Comparison of ENCODE assay signal across 8 mouse cellular contexts in genomic region chr6:117841511-117841955, GRCm38 (mm10). TPM values are rescaled to one million over a fixed set of nuclear protein-coding genes. Genes with fewer than 3 reads are reported as not detected.
DNase-seq lines count a peak whose midpoint lies in the region; ATAC-seq and TF ChIP-seq lines count a peak whose summit lies in the region.

No protein-coding gene starts in this region.

- no peak for TF ChIP-seq CTCF in G1E (IDR thresholded peaks at IDR 0.05; ENCODE audit: low read depth, low read length)

- ATAC-seq in heart, embryonic 12.5 days (ENCODE audit: insufficient number of reproducible peaks, low FRiP score): 0 out of 2 replicates have a peak, but pooled peaks have one; percentile 3
- no peak for ATAC-seq in G1E (ENCODE audit: extremely low read depth, insufficient number of reproducible peaks, low FRiP score, poor library complexity, severe bottlenecking)
- ATAC-seq in forebrain, embryonic 16.5 days: peak; percentile 9

- H3K27ac ChIP-seq in heart, embryonic 12.5 days (ENCODE audit: poor library complexity, severe bottlenecking): peak overlapping the region; percentile 94
- H3K27ac ChIP-seq in forebrain, embryonic 16.5 days (ENCODE audit: low read length): peak overlapping the region; percentile 96
- no peak overlapping the region; the same call in 1 of the 2 replicates for H3K27ac ChIP-seq in macrophage

- peak overlapping the region; percentile 78 for H3K4me2 ChIP-seq in heart, embryonic 12.5 days
- H3K4me2 ChIP-seq in forebrain, embryonic 16.5 days (ENCODE audit: low read length): peak overlapping the region; percentile 71

- intact Hi-C loops in heart, postnatal 10 days (cut with DNase I): loop anchor here (5.0 to 10.0 kb wide), 3 partner anchors 36 to 253 kb away; no protein-coding TSS in a partner anchor
- intact Hi-C loops in left cerebral cortex, postnatal 14 days (cut with DNase I): loop anchor here (2.0 kb wide), 1 partner anchor 79 kb away; no protein-coding TSS in a partner anchor

- peaks cover 33% of the 10 kb centered on the region for H3K36me3 ChIP-seq in heart, embryonic 12.5 days
- peaks cover 35% of the 10 kb centered on the region for H3K36me3 ChIP-seq in G1E (replicated peaks)
- peaks cover 36% of the 10 kb centered on the region for H3K36me3 ChIP-seq in forebrain, embryonic 16.5 days (ENCODE audit: control insufficient read depth, insufficient read depth)
- peaks cover 24% of the 10 kb centered on the region for H3K36me3 ChIP-seq in macrophage (ENCODE audit: inconsistent target)

- H3K4me3 ChIP-seq in heart, embryonic 12.5 days: peak overlapping the region; percentile 98
- H3K4me3 ChIP-seq in G1E (ENCODE audit: low read depth, low read length): peak overlapping the region; percentile 99
- peak overlapping the region; percentile 95 for H3K4me3 ChIP-seq in forebrain, embryonic 16.5 days (replicated peaks; ENCODE audit: low read length)
- peak overlapping the region; percentile 69 for H3K4me3 ChIP-seq in macrophage (ENCODE audit: inconsistent target)

- H3K9me3 ChIP-seq in heart, embryonic 12.5 days (replicated peaks): no peaks in the 10 kb centered on the region
- H3K9me3 ChIP-seq in G1E (replicated peaks): no peaks in the 10 kb centered on the region
- no peaks in the 10 kb centered on the region for H3K9me3 ChIP-seq in forebrain, embryonic 16.5 days (ENCODE audit: control insufficient read depth, low read length)

- H3K4me1 ChIP-seq in heart, embryonic 12.5 days (replicated peaks): peaks cover 4% of the 10 kb centered on the region; the same call in 1 of the 2 replicates
- H3K4me1 ChIP-seq in G1E (ENCODE audit: insufficient read depth, low read depth, low read length): peaks cover 50% of the 10 kb centered on the region
- peaks cover 16% of the 10 kb centered on the region for H3K4me1 ChIP-seq in forebrain, embryonic 16.5 days (replicated peaks; ENCODE audit: control insufficient read depth, insufficient read depth, low read length)

- no peaks in the 10 kb centered on the region; the same call in 1 of the 2 replicates for H3K79me2 ChIP-seq in macrophage (ENCODE audit: inconsistent target)

- WGBS in heart, embryonic 12.5 days: 11% methylated on average over 12 of the region's 12 CpGs
- WGBS in forebrain, embryonic 16.5 days: 16% methylated on average over 12 of the region's 12 CpGs
- WGBS in macrophage (ENCODE audit: missing documents): 4% methylated on average over 11 of the region's 12 CpGs

- peak overlapping the region; percentile 99 for H3K9ac ChIP-seq in heart, embryonic 12.5 days
- peak overlapping the region; percentile 100 for H3K9ac ChIP-seq in forebrain, embryonic 16.5 days (replicated peaks; ENCODE audit: low read depth, low read length)

- no peak for DNase-seq in heart, postnatal 10 days
- DNase-seq in G1E (ENCODE audit: low spot score): peak; percentile 29
- DNase-seq in left cerebral cortex, postnatal 14 days (ENCODE audit: low spot score in 2 of 2): no peak
- no peak for DNase-seq in gastrocnemius, adult 8-10 months (ENCODE audit: low spot score in 2 of 2)
- DNase-seq in adrenal gland, postnatal 10 days: no peak

- no peaks in the 10 kb centered on the region for H3K27me3 ChIP-seq in heart, embryonic 12.5 days (replicated peaks)
- H3K27me3 ChIP-seq in G1E (ENCODE audit: insufficient read depth, low read length): no peaks in the 10 kb centered on the region; the same call in 1 of the 2 replicates
- H3K27me3 ChIP-seq in forebrain, embryonic 16.5 days (replicated peaks; ENCODE audit: control insufficient read depth, insufficient read depth, low read length): no peaks in the 10 kb centered on the region

RNA-seq across cellular contexts. Expression of gene Zfp637, which starts 0.6 kb away (rescaled TPM):
- polyA plus RNA-seq in heart, embryonic 12.5 days (2016; fragmentation: Nextera tagmentation; extraction: Ambion mirVana): 54.4 and 58.9 TPM in 2 replicates
- total RNA-seq in heart, postnatal 10 days (2021): 10 to 100 TPM; 33.0 to 45.2 TPM
- 46.6 and 60.7 TPM in 2 replicates for total RNA-seq in G1E (2014; fragmentation: Nextera tagmentation)
- total RNA-seq in G1E (2017): 35.7 and 41.7 TPM in 2 replicates
- polyA plus RNA-seq in G1E (2012): 14.0 and 19.4 TPM in 2 replicates
- 208 and 225 TPM in 2 replicates for polyA plus RNA-seq in forebrain, embryonic 16.5 days (2015; fragmentation: Nextera tagmentation; extraction: Ambion mirVana)
- 10 to 100 TPM in 8 of 26 experiments, 1 to 10 TPM in 15, under 1 TPM in 1, not detected in 2; 0.94 to 22.4 (median 7.6) TPM for total RNA-seq in macrophage (2018; cell fraction: chromatin; rRNA removed)
- 10 to 100 TPM in 19 of 26 experiments, 1 to 10 TPM in 7; 6.9 to 23.8 (median 14.2) TPM for total RNA-seq in macrophage (2018; cell fraction: cytosol; rRNA removed)
- total RNA-seq in macrophage (2018; cell fraction: nucleus; rRNA removed): 10 to 100 TPM in 8 of 26 experiments, 1 to 10 TPM in 18; 1.6 to 22.5 (median 6.0) TPM
- 18.6 to 20.6 TPM (median 19.0 TPM) in 3 replicates for polyA plus RNA-seq in macrophage (2018)
- 10 to 100 TPM; 58.4 to 58.9 TPM for total RNA-seq in left cerebral cortex, postnatal 14 days (2021)
- 10 to 100 TPM; 42.8 to 52.2 (median 43.6) TPM for total RNA-seq in gastrocnemius, adult 8-10 months (2022)
- 10 to 100 TPM; 30.9 to 38.0 TPM for total RNA-seq in adrenal gland, postnatal 10 days (2021)

RNA-seq across cellular contexts. Expression of gene Zfp239, which starts 20.4 kb away (rescaled TPM):
- 2.5 and 2.9 TPM in 2 replicates for polyA plus RNA-seq in heart, embryonic 12.5 days (2016; fragmentation: Nextera tagmentation; extraction: Ambion mirVana)
- under 1 TPM; 0.41 to 0.57 TPM for total RNA-seq in heart, postnatal 10 days (2021)
- total RNA-seq in G1E (2014; fragmentation: Nextera tagmentation): 23.9 and 30.3 TPM in 2 replicates
- total RNA-seq in G1E (2017): 17.8 and 19.9 TPM in 2 replicates
- 3.5 and 6.4 TPM in 2 replicates for polyA plus RNA-seq in G1E (2012)
- 18.0 and 18.5 TPM in 2 replicates for polyA plus RNA-seq in forebrain, embryonic 16.5 days (2015; fragmentation: Nextera tagmentation; extraction: Ambion mirVana)
- 1 to 10 TPM in 2 of 26 experiments, under 1 TPM in 8, not detected in 16; 0.23 to 1.9 (median 0.70) TPM for total RNA-seq in macrophage (2018; cell fraction: chromatin; rRNA removed)
- total RNA-seq in macrophage (2018; cell fraction: cytosol; rRNA removed): under 1 TPM; 0.10 to 0.65 (median 0.20) TPM
- 1 to 10 TPM in 1 of 26 experiments, under 1 TPM in 10, not detected in 15; 0.17 to 1.2 (median 0.36) TPM for total RNA-seq in macrophage (2018; cell fraction: nucleus; rRNA removed)
- polyA plus RNA-seq in macrophage (2018): 0.40 to 0.84 TPM (median 0.42 TPM) in 3 replicates
- 10 to 100 TPM; 40.2 to 46.0 TPM for total RNA-seq in left cerebral cortex, postnatal 14 days (2021)
- 1 to 10 TPM; 1.1 to 2.7 (median 1.9) TPM for total RNA-seq in gastrocnemius, adult 8-10 months (2022)
- total RNA-seq in adrenal gland, postnatal 10 days (2021): 1 to 10 TPM; 1.9 to 2.7 TPM

RNA-seq across cellular contexts. Expression of gene Hnrnpf, which starts 58.6 kb away (rescaled TPM):
- 530 and 545 TPM in 2 replicates for polyA plus RNA-seq in heart, embryonic 12.5 days (2016; fragmentation: Nextera tagmentation; extraction: Ambion mirVana)
- 100 to 1,000 TPM; 351 to 364 TPM for total RNA-seq in heart, postnatal 10 days (2021)
- 483 and 552 TPM in 2 replicates for total RNA-seq in G1E (2014; fragmentation: Nextera tagmentation)
- total RNA-seq in G1E (2017): 1,860 and 1,876 TPM in 2 replicates
- 171 and 204 TPM in 2 replicates for polyA plus RNA-seq in G1E (2012)
- 366 and 411 TPM in 2 replicates for polyA plus RNA-seq in forebrain, embryonic 16.5 days (2015; fragmentation: Nextera tagmentation; extraction: Ambion mirVana)
- total RNA-seq in macrophage (2018; cell fraction: chromatin; rRNA removed): 100 to 1,000 TPM in 25 of 26 experiments, 10 to 100 TPM in 1; 89.6 to 241 (median 173) TPM
- total RNA-seq in macrophage (2018; cell fraction: cytosol; rRNA removed): 100 to 1,000 TPM; 364 to 516 (median 421) TPM
- total RNA-seq in macrophage (2018; cell fraction: nucleus; rRNA removed): 100 to 1,000 TPM; 174 to 339 (median 272) TPM
- polyA plus RNA-seq in macrophage (2018): 406 to 706 TPM (median 525 TPM) in 3 replicates
- 100 to 1,000 TPM; 123 to 145 TPM for total RNA-seq in left cerebral cortex, postnatal 14 days (2021)
- total RNA-seq in gastrocnemius, adult 8-10 months (2022): 100 to 1,000 TPM in 1 of 4 experiments, 10 to 100 TPM in 3; 85.6 to 104 (median 94.2) TPM
- 100 to 1,000 TPM; 424 to 432 TPM for total RNA-seq in adrenal gland, postnatal 10 days (2021)

Comparison
In these comparisons a context has a peak if more than half of its experiments do, and no peak if none do; other contexts are left out.
1. RNA of gene Zfp239, which starts 20.4 kb away (total RNA-seq): 40.2 to 46.0 TPM in left cerebral cortex, postnatal 14 days and 17.8 to 30.3 TPM in G1E; 1.9 to 2.7 TPM in adrenal gland, postnatal 10 days, 1.1 to 2.7 TPM in gastrocnemius, adult 8-10 months and 0.41 to 0.57 TPM in heart, postnatal 10 days; every median in the first group is over 4 times any median in the second.
2. Peak in every context shown above with its lines, with median percentiles within 50 percentile points of each other: H3K4me3 ChIP-seq.